ENCODE assay signal across 10 mouse cellular contexts in the genomic region with DNA sequence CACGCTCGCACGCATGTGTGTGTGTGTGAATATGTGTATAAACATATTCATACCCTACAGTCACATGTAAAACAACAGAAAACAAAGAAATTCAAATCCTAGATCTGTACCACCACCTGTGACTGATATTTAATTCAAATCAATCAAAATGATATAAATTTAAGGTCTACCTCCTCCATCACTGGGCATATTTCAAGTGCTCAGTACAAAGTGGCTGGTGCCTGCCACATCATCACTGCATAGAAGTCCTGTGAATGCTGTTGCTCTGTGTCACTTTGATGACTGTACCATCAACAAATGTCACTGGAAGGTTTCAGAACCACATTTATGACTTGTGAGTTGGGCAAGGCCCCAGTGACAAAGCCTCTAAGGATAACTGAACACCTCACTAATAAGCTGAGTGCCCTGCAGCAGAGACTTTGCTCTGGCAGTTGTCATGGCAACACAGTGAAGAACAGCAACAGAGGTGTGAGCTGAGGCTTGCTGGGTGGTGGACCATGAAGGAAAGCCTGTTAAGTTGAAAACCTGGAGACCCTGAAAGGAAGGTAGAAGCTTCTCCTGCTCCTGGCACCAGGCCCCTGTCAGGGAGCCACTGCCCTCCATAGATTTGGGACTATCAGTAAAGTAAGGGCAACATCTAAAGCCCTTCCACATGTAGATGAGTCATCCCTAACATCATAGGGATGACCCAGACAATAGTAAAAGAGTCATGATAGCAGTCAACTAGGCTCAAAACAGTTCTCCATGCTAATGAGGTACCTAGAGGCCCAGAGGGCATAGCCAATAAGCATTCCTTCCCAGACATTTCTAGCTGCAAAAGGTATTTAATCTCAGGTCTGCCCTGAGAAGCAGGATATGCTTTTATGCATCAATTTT.
DNase-seq lines count a peak whose midpoint lies in the region; ATAC-seq and TF ChIP-seq lines count a peak whose summit lies in the region.
"Had no signal": no experiment of that assay in that cellular context is flagged by ENCODE, and none has a peak within 500 bp of the region (broad histone marks: within the 10 kb centered on the region; RNA-seq: fewer than 3 reads in every experiment).

No protein-coding gene starts in this region.

- no peaks in the 10 kb centered on the region for H3K27me3 ChIP-seq in kidney, embryonic 14.5 days (ENCODE audit: control insufficient read depth, insufficient read depth, low read length)
- no peaks in the 10 kb centered on the region for H3K27me3 ChIP-seq in hindbrain, embryonic 15.5 days
- no peaks in the 10 kb centered on the region for H3K27me3 ChIP-seq in neural tube, embryonic 14.5 days (ENCODE audit: control insufficient read depth, insufficient read depth, low read length)
- H3K27me3 ChIP-seq: heart, embryonic 15.5 days had no signal

- H3K9me3 ChIP-seq in kidney, embryonic 14.5 days (ENCODE audit: control insufficient read depth, low read length): no peaks in the 10 kb centered on the region
- no peaks in the 10 kb centered on the region for H3K9me3 ChIP-seq in hindbrain, embryonic 15.5 days
- no peaks in the 10 kb centered on the region for H3K9me3 ChIP-seq in neural tube, embryonic 14.5 days (ENCODE audit: control insufficient read depth, low read length)
- H3K9me3 ChIP-seq: heart, embryonic 15.5 days had no signal

- no peaks in the 10 kb centered on the region for H3K36me3 ChIP-seq in kidney, embryonic 14.5 days (ENCODE audit: control insufficient read depth, insufficient read depth, low read length)
- no peaks in the 10 kb centered on the region for H3K36me3 ChIP-seq in hindbrain, embryonic 15.5 days
- no peaks in the 10 kb centered on the region for H3K36me3 ChIP-seq in neural tube, embryonic 14.5 days (ENCODE audit: control insufficient read depth, insufficient read depth, low read length)
- H3K36me3 ChIP-seq: heart, embryonic 15.5 days had no signal

- no peak for DNase-seq in kidney, adult 18-20 months
- DNase-seq in brain, embryonic 14.5 days (ENCODE audit: low read depth): peak; percentile 74
- no peak for DNase-seq in c-Kit-positive CD71-positive TER-119-positive erythroid progenitor cells, embryonic 14.5 days (ENCODE audit: low spot score)
- DNase-seq in adrenal gland, postnatal 4 days (ENCODE audit: low spot score in 2 of 2): no peak
- DNase-seq: layer of hippocampus, adult 9-11 months; lung, postnatal 36 days had no signal

- H3K9ac ChIP-seq in kidney, embryonic 14.5 days (ENCODE audit: low read depth, low read length): no peak overlapping the region
- no peak overlapping the region for H3K9ac ChIP-seq in hindbrain, embryonic 15.5 days
- H3K9ac ChIP-seq in neural tube, embryonic 14.5 days (replicated peaks; ENCODE audit: low read depth, low read length): no peak overlapping the region
- H3K9ac ChIP-seq: heart, embryonic 15.5 days had no signal

- no peak for TF ChIP-seq POLR2A in brain, embryonic 14.5 days (IDR thresholded peaks at IDR 0.05; ENCODE audit: borderline replicate concordance, extremely low read depth, insufficient read depth, insufficient read length, poor library complexity, severe bottlenecking)

- no peak for TF ChIP-seq CTCF in brain, embryonic 14.5 days (IDR thresholded peaks at IDR 0.05; ENCODE audit: borderline replicate concordance, extremely low read depth, insufficient read depth, insufficient read length)

- ATAC-seq in kidney, embryonic 14.5 days (ENCODE audit: low FRiP score, low TSS enrichment): peak; percentile 84; the same call in 1 of the 2 replicates
- ATAC-seq in hindbrain, embryonic 15.5 days (ENCODE audit: low FRiP score, low read depth): peak; percentile 87
- peak; percentile 91 for ATAC-seq in neural tube, embryonic 14.5 days (ENCODE audit: low read depth)

- no peak overlapping the region for H3K4me3 ChIP-seq in kidney, embryonic 14.5 days (ENCODE audit: low read length)
- H3K4me3 ChIP-seq in hindbrain, embryonic 15.5 days: no peak overlapping the region
- H3K4me3 ChIP-seq in neural tube, embryonic 14.5 days (ENCODE audit: low read depth, low read length): no peak overlapping the region
- H3K4me3 ChIP-seq: heart, embryonic 15.5 days had no signal

- H3K4me1 ChIP-seq in kidney, embryonic 14.5 days (ENCODE audit: control insufficient read depth, insufficient read depth, low read length): no peaks in the 10 kb centered on the region
- peaks cover 5% of the 10 kb centered on the region; the same call in 1 of the 2 replicates for H3K4me1 ChIP-seq in hindbrain, embryonic 15.5 days (replicated peaks)
- H3K4me1 ChIP-seq in neural tube, embryonic 14.5 days (ENCODE audit: control insufficient read depth, insufficient read depth, low read length): no peaks in the 10 kb centered on the region
- H3K4me1 ChIP-seq: heart, embryonic 15.5 days had no signal

- no peak overlapping the region for H3K27ac ChIP-seq in kidney, embryonic 14.5 days (ENCODE audit: low read depth, low read length)
- peak overlapping the region; percentile 34; the same call in 1 of the 2 replicates for H3K27ac ChIP-seq in hindbrain, embryonic 15.5 days (replicated peaks)
- no peak overlapping the region for H3K27ac ChIP-seq in neural tube, embryonic 14.5 days (ENCODE audit: low read depth, low read length)
- H3K27ac ChIP-seq: heart, embryonic 15.5 days had no signal

- H3K4me2 ChIP-seq in kidney, embryonic 14.5 days (replicated peaks; ENCODE audit: low read depth, low read length): no peak overlapping the region
- H3K4me2 ChIP-seq in hindbrain, embryonic 15.5 days: no peak overlapping the region
- H3K4me2 ChIP-seq in neural tube, embryonic 14.5 days (ENCODE audit: low read depth, low read length): no peak overlapping the region
- H3K4me2 ChIP-seq: heart, embryonic 15.5 days had no signal

- WGBS in kidney, embryonic 14.5 days: 91% methylated on average over 3 of the region's 3 CpGs
- WGBS in hindbrain, embryonic 15.5 days: 100% methylated on average over 3 of the region's 3 CpGs
- WGBS in neural tube, embryonic 14.5 days: 96% methylated on average over 3 of the region's 3 CpGs
